Mouse (Mus musculus): ENCODE measurements around the gene Angptl2.

GRCm38 (mm10) chr2:33260772-33261171, 44.9 kb downstream of the Angptl2 start:
- no peak for TF ChIP-seq CTCF (IDR thresholded peaks at IDR 0.05; ENCODE audit: low read depth, low read length)
- no peak for TF ChIP-seq POLR2A (IDR thresholded peaks at IDR 0.05; ENCODE audit: insufficient read depth, low read length)
- TF ChIP-seq EP300 (IDR thresholded peaks at IDR 0.05; ENCODE audit: insufficient read depth, low read depth, low read length): no peak

Data from ES-Bruce4 (cell line).